Mouse (Mus musculus) embryonic fibroblast, embryonic 13.5 days (primary cell): ENCODE measurements at regions not wholly inside any gene's neighbourhood (a gene's known extent, or its start where the extent isn't known, plus 50 kb on each side); places are given as distances from the start of the nearest gene placed in this dataset.

Source experiments
- CTCF ChIP-seq: IDR thresholded peaks from 2 replicates; pipeline ENCODE4 v1.5.1; 2011; ENCODE audit warnings: mild to moderate bottlenecking, control low read depth, low read length, moderate library complexity, borderline replicate concordance; ENCODE audit not compliant: insufficient read depth
- POLR2A ChIP-seq: IDR thresholded peaks from 2 replicates; pipeline ENCODE4 v1.6.1; 2011; ENCODE audit warnings: low read depth, mild to moderate bottlenecking, control low read depth, low read length, moderate library complexity

- no peak for TF ChIP-seq CTCF
- TF ChIP-seq POLR2A = no peak
These were observed 507.1 kb upstream of the Klf4 start for GRCm38 (mm10) chr4:56039327-56039726.
